ENCODE assay signal across 20 mouse cellular contexts in genomic region chrX:48126903-48127476, GRCm38 (mm10). TPM values are rescaled to one million over a fixed set of nuclear protein-coding genes. Genes with fewer than 3 reads are reported as not detected.
DNase-seq lines count a peak whose midpoint lies in the region; ATAC-seq and TF ChIP-seq lines count a peak whose summit lies in the region.
"Had no signal": no experiment of that assay in that cellular context is flagged by ENCODE, and none has a peak within 500 bp of the region (broad histone marks: within the 10 kb centered on the region; RNA-seq: fewer than 3 reads in every experiment).

No protein-coding gene starts in this region.

- ATAC-seq in kidney, embryonic 14.5 days (ENCODE audit: low FRiP score, low TSS enrichment) = peak; percentile 79
- ATAC-seq in inflammation-experienced regulatory T-cells, adult 6 months = peak; percentile 14
- ATAC-seq: forebrain, embryonic 13.5 days; Patski had no signal

- no peak for TF ChIP-seq EP300 in CH12.LX (IDR thresholded peaks at IDR 0.05; ENCODE audit: low read length)

- no peaks in the 10 kb centered on the region for H3K9me3 ChIP-seq in kidney, embryonic 14.5 days (ENCODE audit: control insufficient read depth, low read length)
- no peaks in the 10 kb centered on the region for H3K9me3 ChIP-seq in CH12.LX (replicated peaks; ENCODE audit: low read length)
- H3K9me3 ChIP-seq: forebrain, embryonic 13.5 days; heart, embryonic 12.5 days; hindbrain, embryonic 10.5 days had no signal

- TF ChIP-seq POLR2A in spleen, adult 2 months (IDR thresholded peaks at IDR 0.05; ENCODE audit: low read depth, low read length) = no peak
- TF ChIP-seq POLR2A in CH12.LX (IDR thresholded peaks at IDR 0.05; ENCODE audit: low read depth, low read length) = no peak

- no peak for TF ChIP-seq RAD21 in CH12.LX (IDR thresholded peaks at IDR 0.05; ENCODE audit: low read depth, low read length)

- dilution Hi-C loops in CH12.LX (cut with MboI; ENCODE audit: extremely low pct_ligation_motif_present, extremely low pct_unique_long_range_greater_than_20kb, low sequenced_read_pairs) = no loop called here

- 49% methylated on average over 6 of the region's 6 CpGs for whole genome bisulfite sequencing in kidney, embryonic 14.5 days
- 66% methylated on average over 6 of the region's 6 CpGs for WGBS in spleen, adult 2 months

- no peaks in the 10 kb centered on the region for H3K36me3 ChIP-seq in kidney, embryonic 14.5 days (ENCODE audit: control insufficient read depth, insufficient read depth, low read length)
- H3K36me3 ChIP-seq in spleen, adult 2 months (ENCODE audit: control insufficient read depth, insufficient read depth, low read length) = no peaks in the 10 kb centered on the region
- no peaks in the 10 kb centered on the region for H3K36me3 ChIP-seq in CH12.LX (replicated peaks in 1 of 2; ENCODE audit: control insufficient read depth in 1 of 2, insufficient read depth in 1 of 2, low read length in 1 of 2)
- H3K36me3 ChIP-seq: heart, embryonic 12.5 days; hindbrain, embryonic 10.5 days had no signal

- no peaks in the 10 kb centered on the region; the same call in 1 of the 2 replicates for H3K27me3 ChIP-seq in kidney, embryonic 14.5 days (ENCODE audit: control insufficient read depth, insufficient read depth, low read length)
- H3K27me3 ChIP-seq in spleen, adult 2 months (ENCODE audit: control insufficient read depth, insufficient read depth, low read length) = no peaks in the 10 kb centered on the region
- no peaks in the 10 kb centered on the region for H3K27me3 ChIP-seq in CH12.LX (replicated peaks)
- H3K27me3 ChIP-seq: forebrain, embryonic 13.5 days had no signal

- intact Hi-C loops in left cerebral cortex, postnatal 4 days (cut with DNase I) = no loop called here

- no peaks in the 10 kb centered on the region for H3K4me1 ChIP-seq in kidney, embryonic 14.5 days (ENCODE audit: control insufficient read depth, insufficient read depth, low read length)
- H3K4me1 ChIP-seq in spleen, adult 2 months (ENCODE audit: control insufficient read depth, insufficient read depth, insufficient read length) = peaks cover 9% of the 10 kb centered on the region; the same call in 1 of the 2 replicates
- H3K4me1 ChIP-seq in CH12.LX (ENCODE audit: control insufficient read depth in 1 of 2, insufficient read depth in 2 of 2) = peaks cover 19 to 37% of the 10 kb centered on the region in 2 experiments; a peak in 3 of 4 replicates
- H3K4me1 ChIP-seq: forebrain, embryonic 13.5 days; heart, embryonic 12.5 days; hindbrain, embryonic 10.5 days had no signal

- in situ Hi-C loops in CH12.LX (cut with MboI; ENCODE audit: low pct_ligation_motif_present, low pct_unique_long_range_greater_than_20kb, low sequenced_read_pairs) = no loop called here

- no peak overlapping the region for H3K4me3 ChIP-seq in kidney, embryonic 14.5 days (ENCODE audit: low read length)
- H3K4me3 ChIP-seq in spleen, adult 2 months (ENCODE audit: extremely low read depth, insufficient read depth, insufficient read length) = no peak overlapping the region
- H3K4me3 ChIP-seq in CH12.LX (replicated peaks in 1 of 3; ENCODE audit: low read depth in 2 of 3, low read length in 2 of 3, poor library complexity in 1 of 3) = no peak overlapping the region
- H3K4me3 ChIP-seq: forebrain, embryonic 13.5 days; gastrocnemius, adult 2 months; heart, embryonic 12.5 days; hindbrain, embryonic 10.5 days had no signal

- DNase-seq in kidney, postnatal 25 days = no peak
- DNase-seq in spleen, adult 2 months (ENCODE audit: low read depth in 1 of 2, low spot score in 2 of 2) = no peak
- no peak for DNase-seq in spleen, postnatal 14 days (ENCODE audit: low spot score in 2 of 2)
- DNase-seq in CH12.LX (ENCODE audit: extremely low read depth) = no peak
- no peak for DNase-seq in left cerebral cortex, adult 8-10 months (ENCODE audit: low spot score in 2 of 2)
- no peak for DNase-seq in left cerebral cortex, postnatal 4 days
- DNase-seq: adrenal gland, postnatal 14 days; cerebellum, adult 11-12 months; cerebellum, adult 9-11 months; cerebellum, postnatal 36 days; gastrocnemius, adult 2 months; gastrocnemius, postnatal 25 days had no signal

- no peaks in the 10 kb centered on the region for H3K79me2 ChIP-seq in CH12.LX (replicated peaks; ENCODE audit: control insufficient read depth, extremely low read depth, insufficient read depth, poor library complexity, severe bottlenecking)

- H3K4me2 ChIP-seq in kidney, embryonic 14.5 days (replicated peaks; ENCODE audit: low read depth, low read length) = no peak overlapping the region
- no peak overlapping the region for H3K4me2 ChIP-seq in CH12.LX (ENCODE audit: insufficient read depth, low read depth, poor library complexity, severe bottlenecking)
- H3K4me2 ChIP-seq: forebrain, embryonic 13.5 days; heart, embryonic 12.5 days; hindbrain, embryonic 14.5 days had no signal

- no peak for TF ChIP-seq CTCF in spleen, adult 2 months (IDR thresholded peaks at IDR 0.05; ENCODE audit: extremely low read depth, insufficient read depth, insufficient read length, insufficient replicate concordance)
- no peak for TF ChIP-seq CTCF in CH12.LX (conservative IDR thresholded peaks at IDR 0.05 in 1 of 2, IDR thresholded peaks at IDR 0.05 in 1 of 2; ENCODE audit: low read depth in 2 of 2, low read length in 2 of 2)

- no peak overlapping the region for H3K27ac ChIP-seq in kidney, embryonic 14.5 days (ENCODE audit: low read depth, low read length)
- H3K27ac ChIP-seq in spleen, adult 2 months (ENCODE audit: insufficient read depth, low read length) = peak overlapping the region; percentile 68
- 0 out of 2 replicates have a peak overlapping the region, but pooled peaks have one; percentile 39 for H3K27ac ChIP-seq in CH12.LX (ENCODE audit: insufficient read depth, low read depth)
- H3K27ac ChIP-seq: forebrain, embryonic 13.5 days; gastrocnemius, adult 2 months; hindbrain, embryonic 10.5 days; hindbrain, embryonic 14.5 days had no signal

- no peak overlapping the region for H3K9ac ChIP-seq in kidney, embryonic 14.5 days (ENCODE audit: low read depth, low read length)
- H3K9ac ChIP-seq in CH12.LX (ENCODE audit: insufficient read depth, low read depth) = no peak overlapping the region
- H3K9ac ChIP-seq: forebrain, embryonic 13.5 days; heart, embryonic 12.5 days; hindbrain, embryonic 14.5 days had no signal

TF ChIP-seq in CH12.LX, 34 proteins besides CTCF, POLR2A, EP300 and RAD21:
- no peak for TF ChIP-seq MAFK (IDR thresholded peaks at IDR 0.05; ENCODE audit: insufficient replicate concordance, low read length)
- TF ChIP-seq ZMIZ1 (IDR thresholded peaks at IDR 0.05; ENCODE audit: low read depth, low read length) = no peak
- TF ChIP-seq NRF1 (IDR thresholded peaks at IDR 0.05; ENCODE audit: low read depth, low read length) = no peak
- TF ChIP-seq RCOR1 (conservative IDR thresholded peaks at IDR 0.05; ENCODE audit: low read depth, low read length) = no peak
- TF ChIP-seq MEF2A (IDR thresholded peaks at IDR 0.05; ENCODE audit: borderline replicate concordance, low read depth, low read length) = no peak
- no peak for TF ChIP-seq POLR2AphosphoS2 (IDR thresholded peaks at IDR 0.05; ENCODE audit: low read depth, low read length)
- no peak for TF ChIP-seq HCFC1 (IDR thresholded peaks at IDR 0.05; ENCODE audit: low read depth, low read length)
- TF ChIP-seq JUN (IDR thresholded peaks at IDR 0.05; ENCODE audit: insufficient read depth, low read depth, low read length) = no peak
- TF ChIP-seq USF1 (IDR thresholded peaks at IDR 0.05; ENCODE audit: low read depth, low read length) = no peak
- no peak for TF ChIP-seq ZNF384 (IDR thresholded peaks at IDR 0.05; ENCODE audit: low read depth, low read length)

RNA-seq across cellular contexts. Expression of gene Xpnpep2, which starts 18.5 kb away (rescaled TPM):
- polyA plus RNA-seq in kidney, embryonic 14.5 days (2014; fragmentation: Nextera tagmentation; extraction: Ambion mirVana) = 2.3 and 3.5 TPM in 2 replicates
- 0.05 and 0.08 TPM in 2 replicates for polyA plus RNA-seq in spleen, adult 2 months (2012; rRNA removed)
- total RNA-seq in CH12.LX (2012; rRNA removed) = 0.04 and 0.08 TPM in 2 replicates
- 0.05 and 0.09 TPM in 2 replicates for total RNA-seq in CH12.LX (2014; rRNA removed)
- 0.07 and 0.14 TPM in 2 replicates for polyA plus RNA-seq in CH12.LX (2012; ENCODE audit: insufficient read length, low read depth)
- 1 to 10 TPM in 1 of 3 experiments, under 1 TPM in 2; 0.50 to 2.7 (median 0.71) TPM for polyA plus RNA-seq in inflammation-experienced regulatory T-cells, adult 6 months (2017; shearing (Covaris generic))
- total RNA-seq in left cerebral cortex, adult 8-10 months (2022) = 1 to 10 TPM in 1 of 4 experiments, under 1 TPM in 3; 0.09 to 1.1 (median 0.57) TPM
- under 1 TPM; 0.40 to 0.60 TPM for total RNA-seq in left cerebral cortex, postnatal 4 days (2021)
- total RNA-seq: granulocyte monocyte progenitor cell, adult 5-6 weeks had no signal

RNA-seq across cellular contexts. Expression of gene Sash3, which starts 19.2 kb away (rescaled TPM):
- 1.2 and 1.4 TPM in 2 replicates for polyA plus RNA-seq in kidney, embryonic 14.5 days (2014; fragmentation: Nextera tagmentation; extraction: Ambion mirVana)
- polyA plus RNA-seq in spleen, adult 2 months (2012; rRNA removed) = 100 and 106 TPM in 2 replicates
- total RNA-seq in CH12.LX (2012; rRNA removed) (88.9 and 96.3 TPM in 2 replicates), CH12.LX (2014; rRNA removed) (138 and 148 TPM in 2 replicates)
- polyA plus RNA-seq in CH12.LX (2012; ENCODE audit: insufficient read length, low read depth) = 87.6 and 90.9 TPM in 2 replicates
- 100 to 1,000 TPM; 303 to 376 (median 360) TPM for polyA plus RNA-seq in inflammation-experienced regulatory T-cells, adult 6 months (2017; shearing (Covaris generic))
- 1 to 10 TPM; 1.4 to 2.5 (median 1.9) TPM for total RNA-seq in left cerebral cortex, adult 8-10 months (2022)
- under 1 TPM; 0.89 to 0.96 TPM for total RNA-seq in left cerebral cortex, postnatal 4 days (2021)
- polyA plus RNA-seq: Patski had no signal

Comparison
In these comparisons a context has a peak if more than half of its experiments do, and no peak if none do; other contexts are left out.
1. RNA of gene Sash3, which starts 19.2 kb away (polyA plus RNA-seq): 303 to 376 TPM in inflammation-experienced regulatory T-cells, adult 6 months, 100 to 106 TPM in spleen, adult 2 months and 87.6 to 90.9 TPM in CH12.LX; 1.2 to 1.4 TPM in kidney, embryonic 14.5 days; every median in the first group is over 10 times any median in the second.